Mouse (Mus musculus): ENCODE measurements around the gene Camp. TPM values are rescaled to one million over a fixed set of nuclear protein-coding genes. Genes with fewer than 3 reads are reported as not detected.

The Camp gene
- 1.2 TPM for total RNA-seq (2023)

GRCm38 (mm10) chr9:109849312-109849758, at the start of gene Camp:
Camp (minus strand) TSS chr9:109849617.

DNA sequence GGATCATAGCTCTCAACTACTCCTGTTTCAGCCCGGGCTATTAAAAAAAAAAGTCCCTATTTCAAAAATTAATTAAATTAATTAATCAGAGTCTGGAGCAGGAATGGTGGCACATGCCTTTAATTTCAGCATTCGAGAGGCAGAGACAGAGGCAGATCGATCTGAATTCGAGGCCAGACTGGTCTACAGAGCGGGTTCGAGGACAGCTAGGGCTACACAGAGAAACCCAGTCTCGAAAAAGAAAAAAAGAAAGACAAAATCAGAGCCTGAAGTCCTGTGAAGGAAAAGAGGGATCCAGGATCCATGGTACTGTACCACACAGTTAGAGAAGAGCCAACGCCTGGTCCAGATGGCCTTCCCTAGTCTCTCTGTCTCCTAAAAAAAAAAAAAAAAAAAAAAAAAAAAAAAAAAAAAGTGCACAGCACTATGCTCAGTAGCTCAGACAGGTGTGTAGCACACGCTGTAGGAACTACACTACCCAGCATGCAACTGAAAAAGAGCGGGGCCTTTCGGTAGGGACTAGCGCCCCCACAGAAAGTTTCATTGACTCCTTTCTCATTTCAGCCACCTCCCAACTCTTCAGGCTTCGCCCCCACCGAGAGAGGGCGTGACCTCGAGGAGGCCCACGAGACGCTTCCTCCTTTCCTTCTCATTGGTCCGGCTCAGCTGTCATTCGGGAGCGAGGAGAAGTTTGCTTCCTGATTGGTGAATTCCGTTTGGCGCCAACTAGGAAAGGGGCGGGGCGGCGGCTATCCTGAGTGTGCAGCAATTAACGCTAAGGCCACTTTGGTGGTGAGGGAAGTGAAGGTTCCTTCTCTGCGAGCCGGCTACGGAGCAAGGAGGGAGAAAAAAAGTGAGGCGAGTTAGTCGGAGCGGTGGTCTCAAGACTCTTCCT, 25.6 kb upstream of the Camp start, which contains the start of gene Cdc25a:
TSS of gene Cdc25a (plus strand) at position 783 of the 895 bp plus-strand sequence.

DNA sequence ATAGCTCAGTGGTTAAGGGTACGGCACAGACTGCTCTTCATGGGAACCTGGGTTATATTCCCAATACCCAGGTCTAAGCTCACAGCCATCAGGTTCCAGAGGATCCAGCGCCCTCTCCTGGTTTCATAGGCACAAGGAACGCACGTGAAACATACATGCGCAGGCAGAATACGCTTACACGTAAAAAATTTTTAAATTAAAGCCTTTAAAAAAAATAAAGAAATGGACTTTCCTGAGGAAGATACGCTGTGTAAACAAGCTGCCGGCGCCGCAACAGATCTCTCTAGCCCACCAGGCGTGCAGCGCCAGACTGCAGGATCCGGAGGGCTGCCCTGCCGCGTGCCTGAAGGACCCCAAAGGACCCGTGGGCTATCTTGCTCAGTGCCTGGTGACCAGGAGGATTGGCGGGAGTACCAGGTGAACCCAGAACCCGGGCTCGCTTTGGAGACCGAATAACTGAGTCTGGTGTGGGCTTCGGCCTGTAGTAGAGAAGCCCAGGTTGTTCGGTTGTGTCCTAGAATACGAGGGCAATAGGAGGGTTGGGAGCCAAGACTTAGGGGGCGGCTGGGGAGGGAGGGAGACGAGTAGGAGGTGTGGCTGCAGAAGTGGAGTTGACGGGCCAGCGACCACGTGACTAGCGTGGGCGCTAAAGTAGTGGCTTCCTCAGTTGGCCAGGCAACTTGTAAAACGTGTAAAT, 16.9 kb downstream of the Camp start, which contains the start of gene Nme6:
TSS of gene Nme6 (plus strand) at position 359 of the 697 bp plus-strand sequence.

DNA sequence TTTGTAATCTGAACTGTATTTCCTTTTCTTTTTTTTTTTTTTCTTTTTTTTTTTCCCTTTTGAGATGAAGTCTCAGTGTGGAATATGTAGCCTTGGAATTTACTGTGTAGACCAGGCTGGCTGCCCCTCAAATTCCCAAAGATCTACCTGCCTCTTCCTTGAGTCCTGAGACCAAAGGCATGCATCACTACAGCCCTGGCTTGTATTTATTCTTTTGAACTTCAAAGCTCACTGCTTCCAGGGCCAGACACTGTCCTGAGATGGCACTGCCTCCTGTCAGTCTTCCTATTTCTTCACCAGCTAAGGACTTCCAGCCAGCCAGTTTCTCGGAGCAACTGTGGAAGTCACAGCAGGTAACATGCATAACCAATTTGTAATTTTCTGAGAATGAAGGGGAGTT, 37.4 kb downstream of the Camp start, which contains the start of gene Spink8:
TSS of gene Spink8 (plus strand) at position 301 of the 400 bp plus-strand sequence.

Other genes starting within 250 kb of the Camp start
- not detected for gene Fbxw24, start 223.6 kb downstream of the Camp start, total RNA-seq (2023)
- not detected for gene Fbxw25, start 185.0 kb downstream of the Camp start, total RNA-seq (2023)
- not detected for gene Fbxw18, start 146.9 kb downstream of the Camp start, total RNA-seq (2023)
- not detected for gene Fbxw26, start 103.5 kb downstream of the Camp start, total RNA-seq (2023)
- gene Fbxw27, start 58.9 kb downstream of the Camp start, total RNA-seq (2023) = not detected
- gene Spink8, start 37.3 kb downstream of the Camp start, total RNA-seq (2023) = not detected
- 5.2 TPM for gene Nme6, start 16.9 kb downstream of the Camp start, total RNA-seq (2023)
- 10.3 TPM for gene Cdc25a, start 26.0 kb upstream of the Camp start, total RNA-seq (2023)
- 103 TPM for gene Map4, start 81.8 kb upstream of the Camp start, total RNA-seq (2023)

Data from CD8-positive naive resting alpha-beta T cell, adult 57 days (primary cell).